Mouse (Mus musculus): Measurements from ENCODE around the gene Cbx5.

DNA sequence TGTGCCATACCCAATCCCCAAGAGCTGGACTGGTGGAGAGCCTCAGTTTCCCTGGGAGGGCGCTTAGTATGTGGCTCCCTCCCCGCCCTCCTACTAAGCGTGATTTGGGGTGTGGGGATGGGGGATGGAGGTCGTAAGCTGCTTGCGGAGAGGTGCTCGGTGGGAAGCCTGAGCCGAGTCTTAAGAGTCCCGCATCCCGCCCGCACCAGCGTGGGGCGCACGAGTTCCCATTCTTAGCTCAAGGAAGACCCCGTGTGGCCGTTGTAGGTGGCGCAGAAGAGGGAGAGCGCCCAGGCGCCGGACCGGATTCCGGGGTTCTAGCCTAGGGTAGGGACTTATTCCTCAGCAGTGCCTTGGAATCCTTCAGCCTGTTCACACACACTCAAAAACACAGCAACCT lies 56.5 kb downstream of the Cbx5 start:
- TF ChIP-seq CTCF (IDR thresholded peaks at IDR 0.05) (peak; percentile 79), EP300 (IDR thresholded peaks at IDR 0.05) (no peak)

Data from lung, postnatal 0 days (tissue).